10 mouse cellular contexts compared by ENCODE assay signal in the genomic region with DNA sequence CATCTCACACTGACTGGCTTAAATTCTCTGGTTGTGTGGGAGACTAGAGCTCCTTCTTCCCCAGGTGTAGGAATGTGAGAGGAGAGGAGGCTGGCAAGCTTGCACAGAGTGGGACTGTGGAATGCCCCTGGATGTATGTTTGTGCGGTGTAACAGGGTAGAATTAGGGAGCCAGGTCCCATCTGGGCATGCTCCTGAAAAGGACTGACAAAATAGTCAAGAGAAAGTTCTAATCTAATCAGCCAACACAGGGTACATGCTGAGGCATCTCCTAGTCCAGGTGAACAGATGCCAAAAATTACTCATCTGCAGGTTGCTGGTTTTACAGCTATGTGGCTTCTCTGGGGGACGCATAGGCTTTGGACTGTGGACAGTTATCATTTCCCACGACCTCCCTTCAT. TPM values are rescaled to one million over a fixed set of nuclear protein-coding genes. Genes with fewer than 3 reads are reported as not detected.
A peak's percentile ranks its signal among the peaks of the same experiment; 100 is the strongest.
DNase-seq lines count a peak whose midpoint lies in the region; ATAC-seq lines count a peak whose summit lies in the region.
"Had no signal": no experiment of that assay in that cellular context is flagged by ENCODE, and none has a peak within 500 bp of the region (broad histone marks: within the 10 kb centered on the region; RNA-seq: fewer than 3 reads in every experiment).

No protein-coding gene starts in this region.

- DNase-seq in hindbrain, embryonic 10.5 days (ENCODE audit: low spot score): no peak
- no peak for DNase-seq in hindbrain, embryonic 11.5 days (ENCODE audit: low spot score)
- DNase-seq in embryonic facial prominence, embryonic 14.5 days (ENCODE audit: low spot score): no peak
- no peak for DNase-seq in hindbrain, embryonic 14.5 days (ENCODE audit: low spot score)
- no peak for DNase-seq in embryo, embryonic 11 days
- DNase-seq in T-cell, adult 2 months (ENCODE audit: low spot score): no peak
- DNase-seq: cerebellum, adult 8-10 months; heart, postnatal 10 days had no signal

- no peak overlapping the region for H3K9ac ChIP-seq in hindbrain, embryonic 11.5 days (ENCODE audit: low read depth, low read length)
- 0 out of 2 replicates have a peak overlapping the region, but pooled peaks have one; percentile 72 for H3K9ac ChIP-seq in embryonic facial prominence, embryonic 14.5 days (ENCODE audit: low read depth, low read length)
- no peak overlapping the region for H3K9ac ChIP-seq in hindbrain, embryonic 14.5 days
- H3K9ac ChIP-seq in midbrain, embryonic 16.5 days (ENCODE audit: low read depth, low read length): no peak overlapping the region
- H3K9ac ChIP-seq: liver, embryonic 14.5 days had no signal

- no peak for ATAC-seq in hindbrain, embryonic 11.5 days (ENCODE audit: low FRiP score)
- ATAC-seq in embryonic facial prominence, embryonic 14.5 days (ENCODE audit: low read depth): no peak
- ATAC-seq in hindbrain, embryonic 14.5 days (ENCODE audit: low FRiP score): no peak
- no peak for ATAC-seq in midbrain, embryonic 16.5 days

- peak overlapping the region; percentile 96; the same call in 1 of the 2 replicates for H3K27ac ChIP-seq in hindbrain, embryonic 10.5 days
- no peak overlapping the region for H3K27ac ChIP-seq in hindbrain, embryonic 11.5 days (ENCODE audit: low read depth, low read length)
- H3K27ac ChIP-seq in embryonic facial prominence, embryonic 14.5 days (replicated peaks; ENCODE audit: low read depth, low read length): peak overlapping the region; percentile 96
- no peak overlapping the region for H3K27ac ChIP-seq in hindbrain, embryonic 14.5 days
- H3K27ac ChIP-seq in midbrain, embryonic 16.5 days (ENCODE audit: low read length): peak overlapping the region; percentile 98
- H3K27ac ChIP-seq: liver, embryonic 14.5 days had no signal

- peak overlapping the region; percentile 61; the same call in 1 of the 2 replicates for H3K4me3 ChIP-seq in hindbrain, embryonic 10.5 days
- H3K4me3 ChIP-seq in hindbrain, embryonic 11.5 days (ENCODE audit: low read depth, low read length): no peak overlapping the region
- no peak overlapping the region for H3K4me3 ChIP-seq in embryonic facial prominence, embryonic 14.5 days (ENCODE audit: low read depth, low read length)
- H3K4me3 ChIP-seq in hindbrain, embryonic 14.5 days (replicated peaks; ENCODE audit: low read length): no peak overlapping the region; the same call in 1 of the 2 replicates
- no peak overlapping the region for H3K4me3 ChIP-seq in midbrain, embryonic 16.5 days (ENCODE audit: low read depth, low read length)

- WGBS in hindbrain, embryonic 10.5 days: 91% methylated on average over 3 of the region's 3 CpGs
- 89% methylated on average over 3 of the region's 3 CpGs for WGBS in hindbrain, embryonic 11.5 days
- WGBS in embryonic facial prominence, embryonic 14.5 days: 76% methylated on average over 3 of the region's 3 CpGs
- WGBS in hindbrain, embryonic 14.5 days: 84% methylated on average over 3 of the region's 3 CpGs
- WGBS in midbrain, embryonic 16.5 days: 97% methylated on average over 3 of the region's 3 CpGs

- H3K4me1 ChIP-seq in hindbrain, embryonic 10.5 days (replicated peaks): peaks cover 18% of the 10 kb centered on the region
- H3K4me1 ChIP-seq in hindbrain, embryonic 11.5 days (replicated peaks; ENCODE audit: control insufficient read depth, insufficient read depth, low read length): peaks cover 3% of the 10 kb centered on the region; the same call in 1 of the 2 replicates
- H3K4me1 ChIP-seq in embryonic facial prominence, embryonic 14.5 days (ENCODE audit: control insufficient read depth, insufficient read depth, low read length): peaks cover 13% of the 10 kb centered on the region; the same call in 1 of the 2 replicates
- peaks cover 18% of the 10 kb centered on the region for H3K4me1 ChIP-seq in hindbrain, embryonic 14.5 days (replicated peaks; ENCODE audit: control insufficient read depth, insufficient read depth, low read length)
- H3K4me1 ChIP-seq in midbrain, embryonic 16.5 days (ENCODE audit: control insufficient read depth, insufficient read depth, low read length): peaks cover 15% of the 10 kb centered on the region

- H3K27me3 ChIP-seq in hindbrain, embryonic 10.5 days (ENCODE audit: insufficient read depth, poor library complexity, severe bottlenecking): no peaks in the 10 kb centered on the region
- H3K27me3 ChIP-seq in hindbrain, embryonic 11.5 days (ENCODE audit: control insufficient read depth, insufficient read depth, low read length): no peaks in the 10 kb centered on the region
- no peaks in the 10 kb centered on the region for H3K27me3 ChIP-seq in embryonic facial prominence, embryonic 14.5 days (replicated peaks; ENCODE audit: control insufficient read depth, insufficient read depth, low read length)
- no peaks in the 10 kb centered on the region for H3K27me3 ChIP-seq in hindbrain, embryonic 14.5 days (ENCODE audit: control insufficient read depth, insufficient read depth, low read length)
- no peaks in the 10 kb centered on the region for H3K27me3 ChIP-seq in midbrain, embryonic 16.5 days (ENCODE audit: control insufficient read depth, insufficient read depth, low read depth, low read length)

- no peaks in the 10 kb centered on the region for H3K9me3 ChIP-seq in hindbrain, embryonic 10.5 days
- H3K9me3 ChIP-seq in hindbrain, embryonic 11.5 days (ENCODE audit: control insufficient read depth, low read length): no peaks in the 10 kb centered on the region
- no peaks in the 10 kb centered on the region for H3K9me3 ChIP-seq in embryonic facial prominence, embryonic 14.5 days (ENCODE audit: control insufficient read depth, low read length)
- no peaks in the 10 kb centered on the region for H3K9me3 ChIP-seq in hindbrain, embryonic 14.5 days (ENCODE audit: control insufficient read depth, low read length)
- H3K9me3 ChIP-seq in midbrain, embryonic 16.5 days (replicated peaks; ENCODE audit: control insufficient read depth, low read length, poor library complexity, severe bottlenecking): no peaks in the 10 kb centered on the region

- peaks cover 39% of the 10 kb centered on the region for H3K36me3 ChIP-seq in hindbrain, embryonic 10.5 days
- H3K36me3 ChIP-seq in hindbrain, embryonic 11.5 days (ENCODE audit: control insufficient read depth, insufficient read depth, low read length): peaks cover 2% of the 10 kb centered on the region; the same call in 1 of the 2 replicates
- 0 out of 2 replicates have a peak, but pooled peaks cover 5% of the 10 kb centered on the region for H3K36me3 ChIP-seq in embryonic facial prominence, embryonic 14.5 days (ENCODE audit: control insufficient read depth, insufficient read depth, low read length)
- H3K36me3 ChIP-seq in hindbrain, embryonic 14.5 days (replicated peaks; ENCODE audit: control insufficient read depth, insufficient read depth): peaks cover 20% of the 10 kb centered on the region
- 0 out of 2 replicates have a peak, but pooled peaks cover 2% of the 10 kb centered on the region for H3K36me3 ChIP-seq in midbrain, embryonic 16.5 days (ENCODE audit: control insufficient read depth, insufficient read depth, low read length)

- no peak overlapping the region for H3K4me2 ChIP-seq in hindbrain, embryonic 11.5 days (replicated peaks; ENCODE audit: low read depth, low read length)
- H3K4me2 ChIP-seq in embryonic facial prominence, embryonic 14.5 days (ENCODE audit: low read depth, low read length): peak overlapping the region; percentile 79; the same call in 1 of the 2 replicates
- peak overlapping the region; percentile 91 for H3K4me2 ChIP-seq in hindbrain, embryonic 14.5 days (replicated peaks)
- peak overlapping the region; percentile 74 for H3K4me2 ChIP-seq in midbrain, embryonic 16.5 days (ENCODE audit: low read length)

RNA-seq across cellular contexts. Expression of gene Lrrc61, which starts 1.4 kb away (rescaled TPM):
- 16.9 and 25.2 TPM in 2 replicates for polyA plus RNA-seq in hindbrain, embryonic 10.5 days (2016; fragmentation: Nextera tagmentation; extraction: Ambion mirVana)
- polyA plus RNA-seq in hindbrain, embryonic 11.5 days (2014; fragmentation: Nextera tagmentation; extraction: Ambion mirVana): 13.9 and 17.2 TPM in 2 replicates
- polyA plus RNA-seq in embryonic facial prominence, embryonic 14.5 days (2014; fragmentation: Nextera tagmentation; extraction: Ambion mirVana): 6.7 and 6.8 TPM in 2 replicates
- 18.2 and 20.8 TPM in 2 replicates for polyA plus RNA-seq in hindbrain, embryonic 14.5 days (2014; fragmentation: Nextera tagmentation; extraction: Ambion mirVana)
- polyA plus RNA-seq in midbrain, embryonic 16.5 days (2015; fragmentation: Nextera tagmentation; extraction: Ambion mirVana): 27.5 and 27.9 TPM in 2 replicates

RNA-seq across cellular contexts. Expression of gene Rarres2, which starts 16.6 kb away (rescaled TPM):
- polyA plus RNA-seq in hindbrain, embryonic 10.5 days (2016; fragmentation: Nextera tagmentation; extraction: Ambion mirVana): 0.42 and 1.9 TPM in 2 replicates
- polyA plus RNA-seq in hindbrain, embryonic 11.5 days (2014; fragmentation: Nextera tagmentation; extraction: Ambion mirVana): 2.0 and 2.5 TPM in 2 replicates
- 21.9 and 29.1 TPM in 2 replicates for polyA plus RNA-seq in embryonic facial prominence, embryonic 14.5 days (2014; fragmentation: Nextera tagmentation; extraction: Ambion mirVana)
- polyA plus RNA-seq in hindbrain, embryonic 14.5 days (2014; fragmentation: Nextera tagmentation; extraction: Ambion mirVana): 5.2 and 8.2 TPM in 2 replicates
- 5.3 and 5.7 TPM in 2 replicates for polyA plus RNA-seq in midbrain, embryonic 16.5 days (2015; fragmentation: Nextera tagmentation; extraction: Ambion mirVana)

RNA-seq across cellular contexts. Expression of gene Atp6v0e2, which starts 18.5 kb away (rescaled TPM):
- polyA plus RNA-seq in hindbrain, embryonic 10.5 days (2016; fragmentation: Nextera tagmentation; extraction: Ambion mirVana): 45.7 and 62.2 TPM in 2 replicates
- polyA plus RNA-seq in hindbrain, embryonic 11.5 days (2014; fragmentation: Nextera tagmentation; extraction: Ambion mirVana): 55.1 and 59.0 TPM in 2 replicates
- polyA plus RNA-seq in embryonic facial prominence, embryonic 14.5 days (2014; fragmentation: Nextera tagmentation; extraction: Ambion mirVana): 22.8 TPM in 2 replicates
- polyA plus RNA-seq in hindbrain, embryonic 14.5 days (2014; fragmentation: Nextera tagmentation; extraction: Ambion mirVana): 230 and 241 TPM in 2 replicates
- 302 and 362 TPM in 2 replicates for polyA plus RNA-seq in midbrain, embryonic 16.5 days (2015; fragmentation: Nextera tagmentation; extraction: Ambion mirVana)

RNA-seq across cellular contexts. Expression of gene Gm45021, which starts 33.5 kb away (rescaled TPM):
- not detected in 2 replicates for polyA plus RNA-seq in hindbrain, embryonic 10.5 days (2016; fragmentation: Nextera tagmentation; extraction: Ambion mirVana)
- not detected in 2 replicates for polyA plus RNA-seq in hindbrain, embryonic 11.5 days (2014; fragmentation: Nextera tagmentation; extraction: Ambion mirVana)
- polyA plus RNA-seq in embryonic facial prominence, embryonic 14.5 days (2014; fragmentation: Nextera tagmentation; extraction: Ambion mirVana): not detected in 2 replicates
- not detected in 2 replicates for polyA plus RNA-seq in hindbrain, embryonic 14.5 days (2014; fragmentation: Nextera tagmentation; extraction: Ambion mirVana)
- polyA plus RNA-seq in midbrain, embryonic 16.5 days (2015; fragmentation: Nextera tagmentation; extraction: Ambion mirVana): not detected in 2 replicates
- polyA plus RNA-seq: liver, embryonic 14.5 days had no signal

RNA-seq across cellular contexts. Expression of gene Repin1, which starts 37.7 kb away (rescaled TPM):
- 55.9 and 57.2 TPM in 2 replicates for polyA plus RNA-seq in hindbrain, embryonic 10.5 days (2016; fragmentation: Nextera tagmentation; extraction: Ambion mirVana)
- polyA plus RNA-seq in hindbrain, embryonic 11.5 days (2014; fragmentation: Nextera tagmentation; extraction: Ambion mirVana): 35.3 and 37.8 TPM in 2 replicates
- 23.1 and 23.4 TPM in 2 replicates for polyA plus RNA-seq in embryonic facial prominence, embryonic 14.5 days (2014; fragmentation: Nextera tagmentation; extraction: Ambion mirVana)
- 37.4 and 41.7 TPM in 2 replicates for polyA plus RNA-seq in hindbrain, embryonic 14.5 days (2014; fragmentation: Nextera tagmentation; extraction: Ambion mirVana)
- polyA plus RNA-seq in midbrain, embryonic 16.5 days (2015; fragmentation: Nextera tagmentation; extraction: Ambion mirVana): 48.2 and 48.8 TPM in 2 replicates

Comparison
In these comparisons a context has a peak if more than half of its experiments do, and no peak if none do; other contexts are left out.
1. H3K27ac ChIP-seq: peak in hindbrain, embryonic 10.5 days (single experiment), embryonic facial prominence, embryonic 14.5 days (single experiment) and midbrain, embryonic 16.5 days (single experiment); none in hindbrain, embryonic 11.5 days (single experiment) and hindbrain, embryonic 14.5 days (single experiment).